Mouse (Mus musculus): ENCODE results near the gene Akr1c19.

- TF ChIP-seq POLR2A (IDR thresholded peaks at IDR 0.05; ENCODE audit: control insufficient read depth, low read depth, low read length) (no peak), CTCF (IDR thresholded peaks at IDR 0.05; ENCODE audit: control insufficient read depth, insufficient read depth, insufficient replicate concordance, low read depth, low read length) (no peak)
Measured at GRCm38 (mm10) chr13:4265047-4265446, 36.5 kb downstream of the Akr1c19 start.
